ENCODE assay signal across 8 mouse cellular contexts in the genomic region with DNA sequence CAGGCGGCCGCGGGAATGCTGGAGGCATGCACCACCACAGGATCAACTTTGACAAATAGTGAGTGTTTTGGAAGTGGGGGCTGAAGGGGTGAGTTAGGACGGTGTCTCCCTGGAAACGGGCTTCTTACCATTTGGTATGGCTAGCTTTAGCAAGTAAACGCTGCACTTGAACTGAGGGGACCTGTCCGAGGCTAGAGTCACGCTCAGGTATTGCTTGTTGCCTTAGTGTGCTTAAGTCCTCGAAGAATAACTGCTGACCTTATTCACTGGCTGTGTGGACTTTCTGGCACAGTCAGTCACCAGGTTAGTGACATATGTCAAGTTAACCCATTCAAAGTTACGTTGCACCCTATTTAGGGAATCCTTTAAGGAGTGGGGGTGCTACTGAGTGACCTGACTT. TPM values are rescaled to one million over a fixed set of nuclear protein-coding genes. Genes with fewer than 3 reads are reported as not detected.
DNase-seq lines count a peak whose midpoint lies in the region; ATAC-seq lines count a peak whose summit lies in the region.

No protein-coding gene starts in this region.

- WGBS in heart, embryonic 10.5 days = 6% methylated on average over 10 of the region's 10 CpGs
- WGBS in forebrain, embryonic 12.5 days = 5% methylated on average over 10 of the region's 10 CpGs
- WGBS in liver, embryonic 16.5 days (ENCODE audit: insufficient replicate concordance) = 0% methylated on average over 10 of the region's 10 CpGs

- peak overlapping the region; percentile 97 for H3K9ac ChIP-seq in forebrain, embryonic 12.5 days
- peak overlapping the region; percentile 99 for H3K9ac ChIP-seq in liver, embryonic 16.5 days (ENCODE audit: low read depth, low read length)

- H3K9me3 ChIP-seq in heart, embryonic 10.5 days = no peaks in the 10 kb centered on the region
- H3K9me3 ChIP-seq in forebrain, embryonic 12.5 days = no peaks in the 10 kb centered on the region
- H3K9me3 ChIP-seq in liver, embryonic 16.5 days (replicated peaks; ENCODE audit: control insufficient read depth, low read length) = no peaks in the 10 kb centered on the region

- peaks cover 21% of the 10 kb centered on the region; the same call in 1 of the 2 replicates for H3K4me1 ChIP-seq in heart, embryonic 10.5 days
- peaks cover 28% of the 10 kb centered on the region for H3K4me1 ChIP-seq in forebrain, embryonic 12.5 days
- H3K4me1 ChIP-seq in liver, embryonic 16.5 days (ENCODE audit: control insufficient read depth, low read depth, low read length) = peaks cover 27% of the 10 kb centered on the region

- peak overlapping the region; percentile 95 for H3K4me3 ChIP-seq in heart, embryonic 10.5 days
- peak overlapping the region; percentile 96 for H3K4me3 ChIP-seq in forebrain, embryonic 12.5 days (replicated peaks)
- peak overlapping the region; percentile 99 for H3K4me3 ChIP-seq in liver, embryonic 16.5 days (ENCODE audit: low read depth, low read length)

- intact Hi-C loops in heart, postnatal 25 days (cut with DNase I) = loop anchor here (2.0 to 5.0 kb wide), 2 partner anchors 51 to 78 kb away; no protein-coding TSS in a partner anchor

- peak overlapping the region; percentile 99 for H3K27ac ChIP-seq in heart, embryonic 10.5 days
- peak overlapping the region; percentile 87 for H3K27ac ChIP-seq in forebrain, embryonic 12.5 days
- peak overlapping the region; percentile 87 for H3K27ac ChIP-seq in liver, embryonic 16.5 days (ENCODE audit: low read length)

- no peaks in the 10 kb centered on the region for H3K27me3 ChIP-seq in heart, embryonic 10.5 days (ENCODE audit: insufficient read depth, poor library complexity, severe bottlenecking)
- H3K27me3 ChIP-seq in forebrain, embryonic 12.5 days = no peaks in the 10 kb centered on the region
- H3K27me3 ChIP-seq in liver, embryonic 16.5 days (ENCODE audit: control insufficient read depth, insufficient read depth, low read depth, low read length) = no peaks in the 10 kb centered on the region

- no peak for DNase-seq in heart, embryonic 10.5 days (ENCODE audit: low spot score)
- no peak for DNase-seq in heart, postnatal 25 days (ENCODE audit: low spot score)
- DNase-seq in CD4-positive helper T cell, adult 2 months (ENCODE audit: low read depth, low spot score) = peak; percentile 14
- no peak for DNase-seq in adrenal gland, postnatal 10 days
- no peak for DNase-seq in layer of hippocampus, postnatal 14 days (ENCODE audit: low spot score in 2 of 2)
- DNase-seq in spleen, postnatal 14 days (ENCODE audit: low spot score in 2 of 2) = no peak

- peak overlapping the region; percentile 92 for H3K4me2 ChIP-seq in forebrain, embryonic 12.5 days
- peak overlapping the region; percentile 77 for H3K4me2 ChIP-seq in liver, embryonic 16.5 days (ENCODE audit: low read depth, low read length)

- peaks cover 48% of the 10 kb centered on the region for H3K36me3 ChIP-seq in heart, embryonic 10.5 days
- peaks cover 45% of the 10 kb centered on the region for H3K36me3 ChIP-seq in forebrain, embryonic 12.5 days (replicated peaks)
- H3K36me3 ChIP-seq in liver, embryonic 16.5 days (ENCODE audit: control insufficient read depth, insufficient read depth) = peaks cover 37% of the 10 kb centered on the region

- no peak for ATAC-seq in forebrain, embryonic 12.5 days (ENCODE audit: low FRiP score)
- no peak for ATAC-seq in liver, embryonic 16.5 days (ENCODE audit: low read depth)

RNA-seq across cellular contexts. Expression of a gene that starts 1.0 kb away (rescaled TPM):
- polyA plus RNA-seq in heart, embryonic 10.5 days (2016; fragmentation: Nextera tagmentation; extraction: Ambion mirVana) = 91.3 and 105 TPM in 2 replicates
- 100 to 1,000 TPM in 1 of 2 experiments, 10 to 100 TPM in 1; 95.9 to 104 TPM for total RNA-seq in heart, postnatal 25 days (2021)
- polyA plus RNA-seq in forebrain, embryonic 12.5 days (2016; fragmentation: Nextera tagmentation; extraction: Ambion mirVana) = 97.2 and 98.3 TPM in 2 replicates
- polyA plus RNA-seq in liver, embryonic 16.5 days (2015; fragmentation: Nextera tagmentation; extraction: Ambion mirVana) = 55.4 and 62.1 TPM in 2 replicates
- 100 to 1,000 TPM; 227 to 237 TPM for total RNA-seq in adrenal gland, postnatal 10 days (2021)
- 100 to 1,000 TPM; 121 to 135 TPM for total RNA-seq in layer of hippocampus, postnatal 14 days (2021)

RNA-seq across cellular contexts. Expression of a gene that starts 12.0 kb away (rescaled TPM):
- polyA plus RNA-seq in heart, embryonic 10.5 days (2016; fragmentation: Nextera tagmentation; extraction: Ambion mirVana) = 0.08 TPM in 1 of 2 replicates, not detected in the other
- total RNA-seq in heart, postnatal 25 days (2021) = under 1 TPM; 0.05 to 0.06 TPM
- 0.64 and 1.6 TPM in 2 replicates for polyA plus RNA-seq in forebrain, embryonic 12.5 days (2016; fragmentation: Nextera tagmentation; extraction: Ambion mirVana)
- 0.01 and 0.04 TPM in 2 replicates for polyA plus RNA-seq in liver, embryonic 16.5 days (2015; fragmentation: Nextera tagmentation; extraction: Ambion mirVana)
- under 1 TPM; 0.48 to 0.85 TPM for total RNA-seq in adrenal gland, postnatal 10 days (2021)
- total RNA-seq in layer of hippocampus, postnatal 14 days (2021) = 1 to 10 TPM; 2.8 to 4.9 TPM
